Mouse (Mus musculus) neural tube, embryonic 14.5 days (tissue): ENCODE measurements around the gene Bid. TPM values are rescaled to one million over a fixed set of nuclear protein-coding genes. Genes with fewer than 3 reads are reported as not detected.
"Not testable (repeated sequence)": the region's sequence is repeated elsewhere in the genome, so short reads cannot be mapped to it uniquely, and the experiment has no call there.

Source experiments
- ATAC-seq: fragments of 200-750 bp; cut with Nextera tagmentation; 2 replicates; pipeline ENCODE4 v1.8.0; 2017; ENCODE audit warnings: low read depth, mild to moderate bottlenecking, moderate TSS enrichment, moderate library complexity
- H3K27ac ChIP-seq: fragments of 300-500 bp; sonication (generic); 2 replicates; pipeline ENCODE4 v1.5.1; 2014; ENCODE audit warnings: low read depth, mild to moderate bottlenecking, control low read depth, low read length, moderate library complexity, mixed read lengths
- H3K27me3 ChIP-seq: fragments of 300-500 bp; sonication (generic); 2 replicates; pipeline ENCODE4 v1.6.1; 2014; ENCODE audit warnings: low read length; ENCODE audit not compliant: control insufficient read depth, insufficient read depth
- H3K36me3 ChIP-seq: fragments of 300-500 bp; sonication (generic); 2 replicates; pipeline ENCODE4 v1.6.1; 2014; ENCODE audit warnings: low read length, mixed read lengths; ENCODE audit not compliant: control insufficient read depth, insufficient read depth
- H3K4me1 ChIP-seq: fragments of 300-500 bp; sonication (generic); 2 replicates; pipeline ENCODE4 v1.6.1; 2014; ENCODE audit warnings: low read length; ENCODE audit not compliant: control insufficient read depth, insufficient read depth
- H3K4me2 ChIP-seq: fragments of 300-500 bp; sonication (generic); 2 replicates; pipeline ENCODE4 v1.6.1; 2014; ENCODE audit warnings: mild to moderate bottlenecking, low read depth, low read length, control low read depth
- H3K4me3 ChIP-seq: fragments of 300-500 bp; sonication (generic); 2 replicates; pipeline ENCODE4 v1.5.1; 2014; ENCODE audit warnings: low read depth, low read length, control low read depth, mixed read lengths
- H3K9ac ChIP-seq: fragments of 300-500 bp; sonication (generic); replicated peaks from 2 replicates; pipeline ENCODE4 v1.6.1; 2014; ENCODE audit warnings: low read depth, mild to moderate bottlenecking, control low read depth, low read length, mixed read lengths
- H3K9me3 ChIP-seq: fragments of 300-500 bp; sonication (generic); 2 replicates; pipeline ENCODE4 v1.6.1; 2016; ENCODE audit warnings: low read length; ENCODE audit not compliant: control insufficient read depth
- WGBS: fragments of 180-500 bp; shearing (Covaris S2); extraction: QIAGEN DNeasy Blood & Tissue Kit; methylation state at CpG from one replicate; pipeline ENCODE4 v1.1.7; 2014; 5-methylcytosine and 5-hydroxymethylcytosine counted together
- polyA plus RNA-seq: library from polyadenylated mRNA; unstranded; fragments of >200 nt; fragmentation: Nextera tagmentation; extraction: Ambion mirVana; gene quantifications from 2 replicates; pipeline ENCODE4 v1.2.1, GENCODE M21; 2014

Gene Bid
- polyA plus RNA-seq, 1 experiment from 2014 or later, result 39.6 TPM

GRCm38 (mm10) chr6:120912931-120913330, 3.7 kb downstream of the Bid start:
- Histone ChIP-seq H3K4me2 (no peak overlapping the region), H3K9me3 (no peaks in the 10 kb centered on the region), H3K36me3 (no peaks in the 10 kb centered on the region), H3K27me3 (no peaks in the 10 kb centered on the region; the same call in 1 of the 2 replicates), H3K27ac (no peak overlapping the region), H3K4me1 (no peaks in the 10 kb centered on the region), H3K9ac (no peak overlapping the region), H3K4me3 (no peak overlapping the region)
- ATAC-seq, result no peak
- 82% methylated on average over 2 of the region's 2 CpGs for WGBS

GRCm38 (mm10) chr6:120911213-120912007, 5.2 kb downstream of the Bid start:
- no peaks in the 10 kb centered on the region for H3K4me1 ChIP-seq
- no peak overlapping the region for H3K4me3 ChIP-seq
- no peaks in the 10 kb centered on the region; the same call in 1 of the 2 replicates for H3K27me3 ChIP-seq
- no peak for ATAC-seq
- H3K9ac ChIP-seq, result no peak overlapping the region
- H3K9me3 ChIP-seq, result no peaks in the 10 kb centered on the region
- no peak overlapping the region for H3K4me2 ChIP-seq
- no peak overlapping the region for H3K27ac ChIP-seq
- H3K36me3 ChIP-seq, result no peaks in the 10 kb centered on the region
- 83% methylated on average over 13 of the region's 13 CpGs for WGBS

GRCm38 (mm10) chr6:120909501-120909900, 7.2 kb downstream of the Bid start:
- no peak overlapping the region for H3K27ac ChIP-seq
- no peaks in the 10 kb centered on the region for H3K36me3 ChIP-seq
- no peak overlapping the region for H3K4me3 ChIP-seq
- no peaks in the 10 kb centered on the region for H3K27me3 ChIP-seq
- WGBS, result 91% methylated on average over 3 of the region's 3 CpGs
- no peaks in the 10 kb centered on the region for H3K4me1 ChIP-seq
- no peaks in the 10 kb centered on the region for H3K9me3 ChIP-seq
- ATAC-seq, result no peak
- H3K4me2 ChIP-seq, result no peak overlapping the region
- no peak overlapping the region for H3K9ac ChIP-seq

- not testable (repeated sequence) for H3K27ac ChIP-seq, H3K27me3 ChIP-seq, H3K4me1 ChIP-seq, H3K36me3 ChIP-seq, H3K4me2 ChIP-seq, H3K9ac ChIP-seq, H3K4me3 ChIP-seq, H3K9me3 ChIP-seq, ATAC-seq
- WGBS, result 89% methylated on average over 9 of the region's 10 CpGs
These were observed 8.6 kb downstream of the Bid start for GRCm38 (mm10) chr6:120907876-120908597.

- Histone ChIP-seq H3K9ac (no peak overlapping the region), H3K27me3 (no peaks in the 10 kb centered on the region), H3K4me3 (no peak overlapping the region), H3K27ac (no peak overlapping the region), H3K36me3 (no peaks in the 10 kb centered on the region), H3K4me2 (no peak overlapping the region), H3K9me3 (no peaks in the 10 kb centered on the region), H3K4me1 (no peaks in the 10 kb centered on the region)
- ATAC-seq, result no peak
- 92% methylated on average over 6 of the region's 6 CpGs for WGBS
These were observed 10.1 kb downstream of the Bid start for GRCm38 (mm10) chr6:120906521-120906920.

- no peak for ATAC-seq
- Histone ChIP-seq H3K4me2 (no peak overlapping the region), H3K4me3 (no peak overlapping the region), H3K4me1 (no peaks in the 10 kb centered on the region), H3K36me3 (no peaks in the 10 kb centered on the region), H3K9me3 (no peaks in the 10 kb centered on the region), H3K27ac (no peak overlapping the region), H3K27me3 (no peaks in the 10 kb centered on the region), H3K9ac (no peak overlapping the region)
- WGBS, result 79% methylated on average over 5 of the region's 5 CpGs
These were observed 11.5 kb downstream of the Bid start for GRCm38 (mm10) chr6:120905111-120905510.

- Histone ChIP-seq H3K36me3 (no peaks in the 10 kb centered on the region), H3K9ac (no peak overlapping the region), H3K9me3 (no peaks in the 10 kb centered on the region), H3K4me2 (no peak overlapping the region), H3K4me3 (no peak overlapping the region), H3K4me1 (no peaks in the 10 kb centered on the region), H3K27ac (no peak overlapping the region), H3K27me3 (no peaks in the 10 kb centered on the region)
- 93% methylated on average over 11 of the region's 11 CpGs for WGBS
- ATAC-seq, result no peak
These were observed 12.7 kb downstream of the Bid start for GRCm38 (mm10) chr6:120903961-120904360.

GRCm38 (mm10) chr6:120903450-120903912, 13.2 kb downstream of the Bid start:
- no peaks in the 10 kb centered on the region for H3K36me3 ChIP-seq
- H3K4me1 ChIP-seq, result no peaks in the 10 kb centered on the region
- no peaks in the 10 kb centered on the region for H3K9me3 ChIP-seq
- ATAC-seq, result no peak
- no peaks in the 10 kb centered on the region for H3K27me3 ChIP-seq
- WGBS, result 63% methylated on average over 5 of the region's 5 CpGs
- H3K9ac ChIP-seq, result no peak overlapping the region
- no peak overlapping the region for H3K4me3 ChIP-seq
- H3K4me2 ChIP-seq, result no peak overlapping the region
- H3K27ac ChIP-seq, result no peak overlapping the region
